ENCODE assay signal across 11 mouse cellular contexts in genomic region chr6:71980587-71980986, GRCm38 (mm10).
DNase-seq lines count a peak whose midpoint lies in the region; TF ChIP-seq lines count a peak whose summit lies in the region.
"Had no signal": no experiment of that assay in that cellular context is flagged by ENCODE, and none has a peak within 500 bp of the region (broad histone marks: within the 10 kb centered on the region; RNA-seq: fewer than 3 reads in every experiment).

No protein-coding gene starts in this region.

- TF ChIP-seq CTCF in gastrocnemius, adult 2 months (IDR thresholded peaks at IDR 0.05) = no peak
- TF ChIP-seq CTCF in layer of hippocampus, adult 2 months (conservative IDR thresholded peaks at IDR 0.05) = no peak
- TF ChIP-seq CTCF in bone marrow, adult 2 months (IDR thresholded peaks at IDR 0.05; ENCODE audit: control insufficient read depth, insufficient read depth, low read length) = no peak

- intact Hi-C loops in gastrocnemius, adult 2 months (cut with DNase I) = loop anchor here (5.0 kb wide), 1 partner anchor 117 kb away; the partner anchor contains the start of gene St3gal5

- no peaks in the 10 kb centered on the region for H3K79me2 ChIP-seq in macrophage (ENCODE audit: inconsistent target)

- WGBS in bone marrow, adult 2 months = 53% methylated on average over 2 of the region's 2 CpGs
- whole genome bisulfite sequencing in macrophage (ENCODE audit: missing documents) = 48% methylated on average over 2 of the region's 2 CpGs

- TF ChIP-seq POLR2A in bone marrow, adult 2 months (IDR thresholded peaks at IDR 0.05; ENCODE audit: borderline replicate concordance, control insufficient read depth, low read depth, low read length) = no peak

- DNase-seq in gastrocnemius, adult 2 months = no peak
- DNase-seq in gastrocnemius, adult 8-10 months (ENCODE audit: low spot score in 2 of 2) = no peak
- no peak for DNase-seq in layer of hippocampus, adult 2 months (ENCODE audit: low spot score in 2 of 2)
- DNase-seq in layer of hippocampus, adult 8-10 months (ENCODE audit: low spot score in 2 of 2) = no peak
- no peak for DNase-seq in T-cell, adult 2 months (ENCODE audit: low spot score)
- DNase-seq in c-Kit-positive CD71-positive TER-119-positive erythroid progenitor cells, embryonic 14.5 days (ENCODE audit: low spot score) = no peak
- DNase-seq: lung, postnatal 36 days had no signal

- no peak overlapping the region for H3K4me3 ChIP-seq in gastrocnemius, adult 2 months
- H3K4me3 ChIP-seq in layer of hippocampus, adult 2 months = no peak overlapping the region
- no peak overlapping the region for H3K4me3 ChIP-seq in bone marrow, adult 2 months (replicated peaks; ENCODE audit: control insufficient read depth, low read depth, low read length)
- no peak overlapping the region for H3K4me3 ChIP-seq in macrophage (ENCODE audit: inconsistent target)
- H3K4me3 ChIP-seq: limb, embryonic 13.5 days; myocyte had no signal

- peaks cover 4% of the 10 kb centered on the region; the same call in 1 of the 2 replicates for H3K4me1 ChIP-seq in bone marrow, adult 2 months (ENCODE audit: control insufficient read depth, insufficient read depth, low read length)

- H3K27ac ChIP-seq in gastrocnemius, adult 2 months = peak overlapping the region; percentile 77; the same call in 1 of the 2 replicates
- peak overlapping the region; percentile 71 for H3K27ac ChIP-seq in layer of hippocampus, adult 2 months
- peak overlapping the region; percentile 18; the same call in 1 of the 2 replicates for H3K27ac ChIP-seq in bone marrow, adult 2 months (ENCODE audit: control insufficient read depth, insufficient read depth, low read depth, low read length, poor library complexity)
- peak overlapping the region; percentile 99 for H3K27ac ChIP-seq in macrophage

- 0 out of 2 replicates have a peak, but pooled peaks cover 3% of the 10 kb centered on the region for H3K36me3 ChIP-seq in macrophage (ENCODE audit: inconsistent target)

Comparison
In these comparisons a context has a peak if more than half of its experiments do, and no peak if none do; other contexts are left out.
1. H3K27ac ChIP-seq: peak in every context shown above with its lines; median percentile 99 in macrophage; 77 in gastrocnemius, adult 2 months; 71 in layer of hippocampus, adult 2 months; 18 in bone marrow, adult 2 months.